Mouse (Mus musculus): Measurements from ENCODE around the gene Cd22. TPM values are rescaled to one million over a fixed set of nuclear protein-coding genes. Genes with fewer than 3 reads are reported as not detected.

Gene Cd22
- total and polyA plus RNA-seq, 2 experiments from 2014 or later, result 0.09 to 3.2 TPM

- 96% methylated on average over 10 of the region's 10 CpGs for WGBS
- no peaks in the 10 kb centered on the region for H3K36me3 ChIP-seq (ENCODE audit: insufficient read depth, low read length)
Observed at GRCm38 (mm10) chr7:30826660-30827059, 53.5 kb downstream of the Cd22 start.

GRCm38 (mm10) chr7:30824306-30824705 is 55.8 kb downstream of the Cd22 start:
- no peaks in the 10 kb centered on the region for H3K4me1 ChIP-seq (ENCODE audit: insufficient read depth, low read length)
- TF ChIP-seq CTCF (IDR thresholded peaks at IDR 0.05; ENCODE audit: low read depth), result no peak
- no peak overlapping the region for H3K27ac ChIP-seq
- no peaks in the 10 kb centered on the region for H3K9me3 ChIP-seq (ENCODE audit: low read length)
- no peak overlapping the region for H3K9ac ChIP-seq (replicated peaks; ENCODE audit: low read length)
- H3K27me3 ChIP-seq (ENCODE audit: insufficient read depth, low read length), result no peaks in the 10 kb centered on the region
- 95% methylated on average over 3 of the region's 3 CpGs for WGBS
- H3K4me2 ChIP-seq (ENCODE audit: low read depth, low read length), result no peak overlapping the region
- H3K4me3 ChIP-seq (ENCODE audit: low read length), result no peak overlapping the region
- H3K36me3 ChIP-seq (ENCODE audit: insufficient read depth, low read length), result no peaks in the 10 kb centered on the region
- ATAC-seq (no peak), DNase-seq (ENCODE audit: low spot score) (no peak)

More at GRCm38 (mm10) chr7:30826660-30827059, 53.5 kb downstream of the Cd22 start:
- Histone ChIP-seq H3K27ac (no peak overlapping the region), H3K27me3 (ENCODE audit: insufficient read depth, low read length) (no peaks in the 10 kb centered on the region), H3K9ac (replicated peaks; ENCODE audit: low read length) (no peak overlapping the region), H3K4me3 (ENCODE audit: low read length) (no peak overlapping the region), H3K4me2 (ENCODE audit: low read depth, low read length) (no peak overlapping the region), H3K4me1 (ENCODE audit: insufficient read depth, low read length) (no peaks in the 10 kb centered on the region), H3K9me3 (ENCODE audit: low read length) (no peaks in the 10 kb centered on the region)
- DNase-seq (ENCODE audit: low spot score), result no peak
- no peak for TF ChIP-seq CTCF (IDR thresholded peaks at IDR 0.05; ENCODE audit: low read depth)
- ATAC-seq, result no peak

- Histone ChIP-seq H3K4me3 (ENCODE audit: low read length) (no peak within 1 kb of the TSS), H3K9ac (replicated peaks; ENCODE audit: low read length) (no peak within 1 kb of the TSS), H3K27ac (no peak within 1 kb of the TSS), H3K4me1 (ENCODE audit: insufficient read depth, low read length) (no peaks in the 10 kb centered on the region), H3K4me2 (ENCODE audit: low read depth, low read length) (no peak within 1 kb of the TSS), H3K27me3 (ENCODE audit: insufficient read depth, low read length) (no peaks in the 10 kb centered on the region), H3K36me3 (ENCODE audit: insufficient read depth, low read length) (no peaks in the 10 kb centered on the region), H3K9me3 (ENCODE audit: low read length) (no peaks in the 10 kb centered on the region)
- WGBS, result 89% methylated on average over 18 of the region's 18 CpGs
- no peak for DNase-seq (ENCODE audit: low spot score)
- no peak for ATAC-seq
- no peak for TF ChIP-seq CTCF (IDR thresholded peaks at IDR 0.05; ENCODE audit: low read depth)
Observed at GRCm38 (mm10) chr7:30823675-30824074, 56.5 kb downstream of the Cd22 start, which contains the start of gene Ffar2. Ffar2 (minus strand) TSS chr7:30823775.

- Histone ChIP-seq H3K27ac (no peak overlapping the region), H3K4me2 (ENCODE audit: low read depth, low read length) (no peak overlapping the region), H3K9me3 (ENCODE audit: low read length) (no peaks in the 10 kb centered on the region), H3K36me3 (ENCODE audit: insufficient read depth, low read length) (no peaks in the 10 kb centered on the region), H3K27me3 (ENCODE audit: insufficient read depth, low read length) (no peaks in the 10 kb centered on the region), H3K9ac (replicated peaks; ENCODE audit: low read length) (no peak overlapping the region), H3K4me1 (ENCODE audit: insufficient read depth, low read length) (no peaks in the 10 kb centered on the region), H3K4me3 (ENCODE audit: low read length) (no peak overlapping the region)
- no peak for TF ChIP-seq CTCF (IDR thresholded peaks at IDR 0.05; ENCODE audit: low read depth)
- ATAC-seq (no peak), DNase-seq (ENCODE audit: low spot score) (no peak)
- 79% methylated on average over 5 of the region's 5 CpGs for WGBS
Observed at GRCm38 (mm10) chr7:30821532-30821931, 58.6 kb downstream of the Cd22 start.

GRCm38 (mm10) chr7:30820854-30821445 is 59.2 kb downstream of the Cd22 start:
- TF ChIP-seq CTCF (IDR thresholded peaks at IDR 0.05; ENCODE audit: low read depth), result no peak
- Histone ChIP-seq H3K36me3 (ENCODE audit: insufficient read depth, low read length) (no peaks in the 10 kb centered on the region), H3K4me1 (ENCODE audit: insufficient read depth, low read length) (no peaks in the 10 kb centered on the region), H3K27me3 (ENCODE audit: insufficient read depth, low read length) (no peaks in the 10 kb centered on the region), H3K4me2 (ENCODE audit: low read depth, low read length) (no peak overlapping the region), H3K9me3 (ENCODE audit: low read length) (no peaks in the 10 kb centered on the region), H3K27ac (no peak overlapping the region), H3K9ac (replicated peaks; ENCODE audit: low read length) (no peak overlapping the region), H3K4me3 (ENCODE audit: low read length) (no peak overlapping the region)
- DNase-seq (ENCODE audit: low spot score), result no peak
- WGBS, result 62% methylated on average over 7 of the region's 7 CpGs
- no peak for ATAC-seq

- Histone ChIP-seq H3K27ac (no peak overlapping the region), H3K4me1 (ENCODE audit: insufficient read depth, low read length) (no peaks in the 10 kb centered on the region), H3K36me3 (ENCODE audit: insufficient read depth, low read length) (no peaks in the 10 kb centered on the region), H3K9ac (replicated peaks; ENCODE audit: low read length) (no peak overlapping the region), H3K4me2 (ENCODE audit: low read depth, low read length) (no peak overlapping the region), H3K9me3 (ENCODE audit: low read length) (no peaks in the 10 kb centered on the region), H3K27me3 (ENCODE audit: insufficient read depth, low read length) (no peaks in the 10 kb centered on the region), H3K4me3 (ENCODE audit: low read length) (no peak overlapping the region)
- no peak for DNase-seq (ENCODE audit: low spot score)
- WGBS, result 68% methylated on average over 6 of the region's 6 CpGs
- no peak for TF ChIP-seq CTCF (IDR thresholded peaks at IDR 0.05; ENCODE audit: low read depth)
- no peak for ATAC-seq
Observed at GRCm38 (mm10) chr7:30820131-30820530, 60.0 kb downstream of the Cd22 start.

Other genes starting within 250 kb of the Cd22 start
- not detected in 2 replicates for gene Etv2, start 244.5 kb downstream of the Cd22 start, total RNA-seq (2014; rRNA removed)
- not detected in 2 replicates for gene Etv2, start 244.5 kb downstream of the Cd22 start, polyA plus RNA-seq (2015; fragmentation: Nextera tagmentation; extraction: Ambion mirVana)
- gene Rbm42, start 230.0 kb downstream of the Cd22 start, total RNA-seq (2014; rRNA removed), result 162 and 169 TPM in 2 replicates
- gene Rbm42, start 230.0 kb downstream of the Cd22 start, polyA plus RNA-seq (2015; fragmentation: Nextera tagmentation; extraction: Ambion mirVana), result 116 and 118 TPM in 2 replicates
- gene Haus5, start 215.3 kb downstream of the Cd22 start, total RNA-seq (2014; rRNA removed), result 22.2 and 24.1 TPM in 2 replicates
- gene Haus5, start 215.3 kb downstream of the Cd22 start, polyA plus RNA-seq (2015; fragmentation: Nextera tagmentation; extraction: Ambion mirVana), result 19.9 and 25.8 TPM in 2 replicates
- gene Pmis2, start 208.7 kb downstream of the Cd22 start, total RNA-seq (2014; rRNA removed), result not detected in 2 replicates
- not detected in 2 replicates for gene Pmis2, start 208.7 kb downstream of the Cd22 start, polyA plus RNA-seq (2015; fragmentation: Nextera tagmentation; extraction: Ambion mirVana)
- gene 2200002J24Rik, start 181.4 kb downstream of the Cd22 start, total RNA-seq (2014; rRNA removed), result not detected in 2 replicates
- 0.55 TPM in 1 of 2 replicates, not detected in the other for gene 2200002J24Rik, start 181.4 kb downstream of the Cd22 start, polyA plus RNA-seq (2015; fragmentation: Nextera tagmentation; extraction: Ambion mirVana)
- gene Atp4a, start 168.1 kb downstream of the Cd22 start, total RNA-seq (2014; rRNA removed), result 2.0 and 5.3 TPM in 2 replicates
- 4.2 and 6.0 TPM in 2 replicates for gene Atp4a, start 168.1 kb downstream of the Cd22 start, polyA plus RNA-seq (2015; fragmentation: Nextera tagmentation; extraction: Ambion mirVana)
- gene Tmem147, start 150.8 kb downstream of the Cd22 start, total RNA-seq (2014; rRNA removed), result 195 and 238 TPM in 2 replicates
- gene Tmem147, start 150.8 kb downstream of the Cd22 start, polyA plus RNA-seq (2015; fragmentation: Nextera tagmentation; extraction: Ambion mirVana), result 338 and 342 TPM in 2 replicates
- gene Gapdhs, start 136.7 kb downstream of the Cd22 start, total RNA-seq (2014; rRNA removed), result not detected in 2 replicates
- 0.32 and 0.69 TPM in 2 replicates for gene Gapdhs, start 136.7 kb downstream of the Cd22 start, polyA plus RNA-seq (2015; fragmentation: Nextera tagmentation; extraction: Ambion mirVana)
- gene Sbsn, start 128.9 kb downstream of the Cd22 start, total RNA-seq (2014; rRNA removed), result 0.84 and 4.2 TPM in 2 replicates
- 2.9 and 3.0 TPM in 2 replicates for gene Sbsn, start 128.9 kb downstream of the Cd22 start, polyA plus RNA-seq (2015; fragmentation: Nextera tagmentation; extraction: Ambion mirVana)
- gene Dmkn, start 116.6 kb downstream of the Cd22 start, total RNA-seq (2014; rRNA removed), result 1.4 and 2.1 TPM in 2 replicates
- 3.9 and 5.8 TPM in 2 replicates for gene Dmkn, start 116.6 kb downstream of the Cd22 start, polyA plus RNA-seq (2015; fragmentation: Nextera tagmentation; extraction: Ambion mirVana)
- not detected in 2 replicates for gene Krtdap, start 92.4 kb downstream of the Cd22 start, total RNA-seq (2014; rRNA removed)
- 0.66 and 1.8 TPM in 2 replicates for gene Krtdap, start 92.4 kb downstream of the Cd22 start, polyA plus RNA-seq (2015; fragmentation: Nextera tagmentation; extraction: Ambion mirVana)
- gene Ffar2, start 56.6 kb downstream of the Cd22 start, total RNA-seq (2014; rRNA removed), result 0.16 TPM in 1 of 2 replicates, not detected in the other
- gene Ffar2, start 56.6 kb downstream of the Cd22 start, polyA plus RNA-seq (2015; fragmentation: Nextera tagmentation; extraction: Ambion mirVana), result 0.19 and 0.23 TPM in 2 replicates
- 0.05 TPM in 1 of 2 replicates, not detected in the other for gene Ffar3, start 24.2 kb downstream of the Cd22 start, total RNA-seq (2014; rRNA removed)
- gene Ffar3, start 24.2 kb downstream of the Cd22 start, polyA plus RNA-seq (2015; fragmentation: Nextera tagmentation; extraction: Ambion mirVana), result 0.09 TPM in 1 of 2 replicates, not detected in the other
- not detected in 2 replicates for gene Ffar1, start 18.8 kb downstream of the Cd22 start, total RNA-seq (2014; rRNA removed)
- not detected in 2 replicates for gene Ffar1, start 18.8 kb downstream of the Cd22 start, polyA plus RNA-seq (2015; fragmentation: Nextera tagmentation; extraction: Ambion mirVana)
- 39.0 and 48.7 TPM in 2 replicates for gene Mag, start 34.5 kb upstream of the Cd22 start, total RNA-seq (2014; rRNA removed)
- 14.4 and 18.6 TPM in 2 replicates for gene Mag, start 34.5 kb upstream of the Cd22 start, polyA plus RNA-seq (2015; fragmentation: Nextera tagmentation; extraction: Ambion mirVana)
- gene Hamp2, start 44.3 kb upstream of the Cd22 start, total RNA-seq (2014; rRNA removed), result not detected in 2 replicates
- gene Hamp2, start 44.3 kb upstream of the Cd22 start, polyA plus RNA-seq (2015; fragmentation: Nextera tagmentation; extraction: Ambion mirVana), result not detected in 2 replicates
- not detected in 2 replicates for gene Hamp, start 63.7 kb upstream of the Cd22 start, total RNA-seq (2014; rRNA removed)
- not detected in 2 replicates for gene Hamp, start 63.7 kb upstream of the Cd22 start, polyA plus RNA-seq (2015; fragmentation: Nextera tagmentation; extraction: Ambion mirVana)
- 103 and 114 TPM in 2 replicates for gene Usf2, start 76.5 kb upstream of the Cd22 start, total RNA-seq (2014; rRNA removed)
- 27.1 and 28.0 TPM in 2 replicates for gene Usf2, start 76.5 kb upstream of the Cd22 start, polyA plus RNA-seq (2015; fragmentation: Nextera tagmentation; extraction: Ambion mirVana)
- gene Lsr, start 93.1 kb upstream of the Cd22 start, total RNA-seq (2014; rRNA removed), result 22.8 and 28.8 TPM in 2 replicates
- gene Lsr, start 93.1 kb upstream of the Cd22 start, polyA plus RNA-seq (2015; fragmentation: Nextera tagmentation; extraction: Ambion mirVana), result 25.3 and 25.5 TPM in 2 replicates
- 0.16 and 2.0 TPM in 2 replicates for gene Fam187b, start 93.4 kb upstream of the Cd22 start, total RNA-seq (2014; rRNA removed)
- 0.77 and 0.89 TPM in 2 replicates for gene Fam187b, start 93.4 kb upstream of the Cd22 start, polyA plus RNA-seq (2015; fragmentation: Nextera tagmentation; extraction: Ambion mirVana)
- 15.3 and 22.1 TPM in 2 replicates for gene Fxyd5, start 162.1 kb upstream of the Cd22 start, total RNA-seq (2014; rRNA removed)
- gene Fxyd5, start 162.1 kb upstream of the Cd22 start, polyA plus RNA-seq (2015; fragmentation: Nextera tagmentation; extraction: Ambion mirVana), result 33.3 and 35.3 TPM in 2 replicates
- gene Fxyd7, start 171.1 kb upstream of the Cd22 start, total RNA-seq (2014; rRNA removed), result 234 and 282 TPM in 2 replicates
- 466 and 477 TPM in 2 replicates for gene Fxyd7, start 171.1 kb upstream of the Cd22 start, polyA plus RNA-seq (2015; fragmentation: Nextera tagmentation; extraction: Ambion mirVana)
- gene Fxyd1, start 176.9 kb upstream of the Cd22 start, total RNA-seq (2014; rRNA removed), result 24.0 and 26.5 TPM in 2 replicates
- gene Fxyd1, start 176.9 kb upstream of the Cd22 start, polyA plus RNA-seq (2015; fragmentation: Nextera tagmentation; extraction: Ambion mirVana), result 129 and 150 TPM in 2 replicates
- gene Lgi4, start 179.0 kb upstream of the Cd22 start, total RNA-seq (2014; rRNA removed), result 1.9 and 5.9 TPM in 2 replicates
- gene Lgi4, start 179.0 kb upstream of the Cd22 start, polyA plus RNA-seq (2015; fragmentation: Nextera tagmentation; extraction: Ambion mirVana), result 1.2 and 1.3 TPM in 2 replicates
- not detected in 2 replicates for gene Fxyd3, start 196.4 kb upstream of the Cd22 start, total RNA-seq (2014; rRNA removed)
- 1.2 and 1.5 TPM in 2 replicates for gene Fxyd3, start 196.4 kb upstream of the Cd22 start, polyA plus RNA-seq (2015; fragmentation: Nextera tagmentation; extraction: Ambion mirVana)
- not detected in 2 replicates for gene Hpn, start 234.9 kb upstream of the Cd22 start, total RNA-seq (2014; rRNA removed)
- gene Hpn, start 234.9 kb upstream of the Cd22 start, polyA plus RNA-seq (2015; fragmentation: Nextera tagmentation; extraction: Ambion mirVana), result 0.88 and 1.3 TPM in 2 replicates
- 65.7 and 69.5 TPM in 2 replicates for gene Scn1b, start 246.7 kb upstream of the Cd22 start, total RNA-seq (2014; rRNA removed)
- gene Scn1b, start 246.7 kb upstream of the Cd22 start, polyA plus RNA-seq (2015; fragmentation: Nextera tagmentation; extraction: Ambion mirVana), result 44.3 and 46.0 TPM in 2 replicates

Data from hindbrain, postnatal 0 days (tissue).